Mouse (Mus musculus) kidney, postnatal 36 days (tissue): Measurements from ENCODE around the gene Med6.
A peak's percentile ranks its signal among the peaks of the same experiment; 100 is the strongest.
"Not testable (repeated sequence)": the region's sequence is repeated elsewhere in the genome, so short reads cannot be mapped to it uniquely, and the experiment has no call there.

Experiments
- DNase-seq, 2 experiments: peaks; one replicate each; pipeline ENCODE4 v3.0.0; 2021 to 2022; ENCODE audit warnings: mixed read lengths in 2 of 2

The Med6 gene

GRCm38 (mm10) chr12:81549286-81549685 is 45.5 kb downstream of the Med6 start:
- no peak for DNase-seq

GRCm38 (mm10) chr12:81547163-81547562 is 47.6 kb downstream of the Med6 start:
- DNase-seq: no peak

- no peak for DNase-seq
These were observed 61.8 kb downstream of the Med6 start for GRCm38 (mm10) chr12:81533029-81533419.

GRCm38 (mm10) chr12:81532316-81533028 is 62.3 kb downstream of the Med6 start, which contains the start of the genes Gm20498 and Synj2bp:
Gene Gm20498 (minus strand): TSS chr12:81532905.
Gene Synj2bp (minus strand): TSS chr12:81532911.
- peak; percentile 91 to 92 for DNase-seq

GRCm38 (mm10) chr12:81530587-81530986 is 64.2 kb downstream of the Med6 start:
- not testable (repeated sequence) for DNase-seq
